Mouse (Mus musculus): ENCODE results near the gene Ttc34.

GRCm38 (mm10) chr4:154864961-154865760 lies 27.9 kb downstream of the Ttc34 start:
- TF ChIP-seq POLR2A (IDR thresholded peaks at IDR 0.05; ENCODE audit: borderline replicate concordance, extremely low read depth, insufficient read depth, insufficient read length, poor library complexity, severe bottlenecking) = no peak
- no peak for TF ChIP-seq CTCF (IDR thresholded peaks at IDR 0.05; ENCODE audit: borderline replicate concordance, extremely low read depth, insufficient read depth, insufficient read length)

Measured in brain, embryonic 14.5 days (tissue).